Mouse (Mus musculus): Measurements from ENCODE around the gene Wdr44.

DNA sequence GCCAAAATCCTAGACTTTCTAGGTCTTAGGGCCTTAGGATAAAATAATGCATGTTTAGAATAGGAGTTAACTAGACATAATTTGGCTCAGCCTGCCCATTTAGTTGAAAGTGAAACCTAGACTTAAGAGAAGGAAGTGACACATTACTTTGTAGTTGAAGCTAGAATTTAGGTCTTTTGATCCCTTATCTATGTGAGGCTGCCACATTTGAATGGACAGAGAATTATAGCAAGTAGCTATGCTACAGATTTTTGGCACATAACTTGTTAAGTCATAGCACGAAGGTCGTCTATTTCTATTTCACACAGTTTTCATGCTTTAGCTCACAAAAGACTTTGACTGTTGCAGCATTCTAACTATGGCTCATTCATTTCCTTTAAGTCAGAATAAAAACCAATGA, 4.5 kb downstream of the Wdr44 start:
- no peak for TF ChIP-seq CTCF (IDR thresholded peaks at IDR 0.05; ENCODE audit: control insufficient read depth, insufficient read depth, insufficient read length)
- no peak for TF ChIP-seq MYOD1 (IDR thresholded peaks at IDR 0.05; ENCODE audit: control insufficient read depth, insufficient read length, low read depth)
- TF ChIP-seq MAX (IDR thresholded peaks at IDR 0.05): no peak
- no peak for TF ChIP-seq CEBPB (IDR thresholded peaks at IDR 0.05; ENCODE audit: low read depth)
- TF ChIP-seq USF1 (IDR thresholded peaks at IDR 0.05; ENCODE audit: low read depth): no peak

All from C2C12 (cell line).